Mouse (Mus musculus): ENCODE measurements around the gene Vezt. TPM values are rescaled to one million over a fixed set of nuclear protein-coding genes. Genes with fewer than 3 reads are reported as not detected.
A peak's percentile ranks its signal among the peaks of the same experiment; 100 is the strongest.

Vezt gene
- total and polyA plus RNA-seq, 3 experiments = 17.2 to 21.2 (median 18.0) TPM

DNA sequence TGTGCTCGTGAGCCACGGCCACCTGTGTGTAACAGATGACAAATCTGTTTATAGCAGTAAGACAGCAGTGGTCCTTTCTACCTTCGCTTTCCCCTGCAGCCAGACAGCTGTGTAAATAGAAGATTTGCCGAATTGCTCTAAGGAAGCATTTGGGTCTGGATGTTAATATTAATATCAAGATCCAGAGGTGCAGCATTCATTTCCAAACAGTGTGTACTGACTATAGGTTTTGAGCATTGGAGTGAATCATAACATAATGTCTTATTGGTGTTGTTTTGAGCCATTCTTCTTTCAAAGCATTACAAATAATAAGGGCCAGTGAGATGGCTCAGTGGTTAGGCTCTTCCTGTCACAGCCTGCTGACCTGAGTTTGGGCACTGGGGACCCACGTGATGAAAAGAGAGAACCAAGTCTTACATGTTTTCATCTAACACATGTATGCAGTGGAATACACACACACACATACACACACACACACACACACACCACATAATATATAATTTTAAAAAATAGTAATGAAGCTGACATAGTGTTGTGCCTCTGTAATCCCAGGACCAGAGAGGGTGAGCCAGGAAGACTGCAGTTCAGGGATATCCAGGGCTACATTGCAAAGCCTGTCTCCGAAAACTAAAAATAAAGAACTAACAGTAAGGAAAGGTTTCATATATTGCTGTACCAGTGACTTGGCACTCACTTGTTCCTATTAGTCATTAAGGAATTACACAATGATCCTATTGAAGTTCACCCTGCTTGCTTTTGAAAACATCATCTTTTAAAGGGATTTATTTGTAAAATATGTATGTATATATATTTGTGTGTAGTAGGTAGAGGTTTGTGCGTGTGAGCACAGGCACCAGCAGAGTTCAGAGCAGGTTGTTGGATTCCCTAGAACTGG lies 3.0 kb upstream of the Vezt start:
- Histone ChIP-seq H3K9ac (ENCODE audit: insufficient read depth, low read depth) (no peak overlapping the region), H3K4me3 (replicated peaks in 1 of 3; ENCODE audit: low read depth in 2 of 3, low read length in 2 of 3, poor library complexity in 1 of 3) (peak overlapping the region in 1 of 3 experiments; percentile 93), H3K4me2 (ENCODE audit: insufficient read depth, low read depth, poor library complexity, severe bottlenecking) (peak overlapping the region; percentile 97), H3K27me3 (replicated peaks) (no peaks in the 10 kb centered on the region), H3K4me1 (ENCODE audit: control insufficient read depth in 1 of 2, insufficient read depth in 2 of 2) (peaks cover 0 to 30% of the 10 kb centered on the region in 2 experiments; a peak in 2 of 4 replicates), H3K27ac (ENCODE audit: insufficient read depth, low read depth) (no peak overlapping the region), H3K79me2 (replicated peaks; ENCODE audit: control insufficient read depth, extremely low read depth, insufficient read depth, poor library complexity, severe bottlenecking) (peaks cover 62% of the 10 kb centered on the region), H3K36me3 (replicated peaks in 1 of 2; ENCODE audit: control insufficient read depth in 1 of 2, insufficient read depth in 1 of 2, low read length in 1 of 2) (peaks cover under 1 to 11% of the 10 kb centered on the region in 2 experiments), H3K9me3 (replicated peaks; ENCODE audit: low read length) (peaks cover 3% of the 10 kb centered on the region)
- in situ Hi-C loops (cut with MboI; ENCODE audit: low pct_ligation_motif_present, low pct_unique_long_range_greater_than_20kb, low sequenced_read_pairs) = loop anchor here (5.0 kb wide), 1 partner anchor 69 kb away; no protein-coding TSS in a partner anchor
- no peak for DNase-seq (ENCODE audit: extremely low read depth)
- dilution Hi-C loops (cut with MboI; ENCODE audit: extremely low pct_ligation_motif_present, extremely low pct_unique_long_range_greater_than_20kb, low sequenced_read_pairs) = no loop called here
- TF ChIP-seq USF1 (IDR thresholded peaks at IDR 0.05; ENCODE audit: low read depth, low read length) (peak; percentile 19; the same call in 1 of the 2 replicates), NELFE (IDR thresholded peaks at IDR 0.05; ENCODE audit: low read depth, low read length) (no peak), MAX (IDR thresholded peaks at IDR 0.05; ENCODE audit: low read length) (peak; percentile 27; the same call in 1 of the 2 replicates)

DNA sequence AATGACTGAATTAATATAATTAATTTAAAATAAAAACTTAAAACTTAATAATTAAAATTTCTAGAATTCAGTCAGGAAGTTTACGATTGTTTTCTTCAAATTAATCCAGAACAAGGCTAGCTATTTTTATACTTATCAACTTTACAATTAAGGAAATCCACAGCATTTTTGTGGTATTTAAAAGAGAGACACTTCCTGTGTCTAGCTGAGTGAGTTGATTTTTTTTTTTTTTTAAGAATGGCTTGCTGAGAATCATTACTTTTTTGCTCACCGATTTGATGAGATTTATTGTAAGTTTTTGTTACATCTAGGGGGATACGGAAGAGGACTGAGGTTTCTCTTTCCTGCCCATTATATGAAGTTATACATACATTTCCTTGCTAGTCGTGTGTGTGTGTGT lies 2.0 kb upstream of the Vezt start:
- H3K27ac ChIP-seq (ENCODE audit: insufficient read depth, low read depth) = no peak overlapping the region
- peaks cover 0 to 38% of the 10 kb centered on the region in 2 experiments; a peak in 3 of 4 replicates for H3K4me1 ChIP-seq (ENCODE audit: control insufficient read depth in 1 of 2, insufficient read depth in 2 of 2)
- peak overlapping the region in 1 of 3 experiments; percentile 93 for H3K4me3 ChIP-seq (replicated peaks in 1 of 3; ENCODE audit: low read depth in 2 of 3, low read length in 2 of 3, poor library complexity in 1 of 3)
- peaks cover 3% of the 10 kb centered on the region for H3K9me3 ChIP-seq (replicated peaks; ENCODE audit: low read length)
- in situ Hi-C loops (cut with MboI; ENCODE audit: low pct_ligation_motif_present, low pct_unique_long_range_greater_than_20kb, low sequenced_read_pairs) (loop anchor here (5.0 kb wide), 1 partner anchor 70 kb away; no protein-coding TSS in a partner anchor), dilution Hi-C loops (cut with MboI; ENCODE audit: extremely low pct_ligation_motif_present, extremely low pct_unique_long_range_greater_than_20kb, low sequenced_read_pairs) (no loop called here)
- no peak for TF ChIP-seq NRF1 (IDR thresholded peaks at IDR 0.05; ENCODE audit: low read depth, low read length)
- peak; percentile 81 for TF ChIP-seq ZNF384 (IDR thresholded peaks at IDR 0.05; ENCODE audit: low read depth, low read length)
- peaks cover 0 to 10% of the 10 kb centered on the region in 2 experiments for H3K36me3 ChIP-seq (replicated peaks in 1 of 2; ENCODE audit: control insufficient read depth in 1 of 2, insufficient read depth in 1 of 2, low read length in 1 of 2)
- H3K4me2 ChIP-seq (ENCODE audit: insufficient read depth, low read depth, poor library complexity, severe bottlenecking) = peak overlapping the region; percentile 97; the same call in 1 of the 2 replicates
- peaks cover 67% of the 10 kb centered on the region for H3K79me2 ChIP-seq (replicated peaks; ENCODE audit: control insufficient read depth, extremely low read depth, insufficient read depth, poor library complexity, severe bottlenecking)
- H3K27me3 ChIP-seq (replicated peaks) = no peaks in the 10 kb centered on the region
- peak overlapping the region; percentile 60 for H3K9ac ChIP-seq (ENCODE audit: insufficient read depth, low read depth)
- DNase-seq (ENCODE audit: extremely low read depth) = no peak

DNA sequence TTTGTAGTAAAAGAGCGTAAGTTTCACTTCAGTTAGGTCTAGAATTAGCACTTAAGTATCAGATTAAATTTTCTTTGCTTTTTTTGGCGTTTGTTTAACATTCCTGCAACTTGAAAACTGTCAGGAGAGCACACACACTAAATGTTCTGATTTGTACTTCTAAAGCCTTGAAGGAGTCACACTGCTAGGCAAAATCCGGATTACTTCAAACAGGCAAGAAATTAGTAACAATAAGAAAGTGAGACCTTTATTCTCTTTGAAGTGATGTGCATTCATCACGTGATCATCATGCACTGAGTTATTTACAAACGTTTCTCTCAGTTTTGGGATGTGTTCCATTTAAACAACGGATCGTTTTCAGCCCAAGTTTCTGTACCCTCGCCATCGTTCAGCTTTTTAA lies 1.6 kb upstream of the Vezt start:
- H3K36me3 ChIP-seq (replicated peaks in 1 of 2; ENCODE audit: control insufficient read depth in 1 of 2, insufficient read depth in 1 of 2, low read length in 1 of 2) = peaks cover 0 to 12% of the 10 kb centered on the region in 2 experiments
- no peak overlapping the region for H3K27ac ChIP-seq (ENCODE audit: insufficient read depth, low read depth)
- peak overlapping the region; percentile 60; the same call in 1 of the 2 replicates for H3K9ac ChIP-seq (ENCODE audit: insufficient read depth, low read depth)
- DNase-seq (ENCODE audit: extremely low read depth) = no peak
- peaks cover 3% of the 10 kb centered on the region for H3K9me3 ChIP-seq (replicated peaks; ENCODE audit: low read length)
- peak overlapping the region; percentile 54 to 93 (median 93) for H3K4me3 ChIP-seq (replicated peaks in 1 of 3; ENCODE audit: low read depth in 2 of 3, low read length in 2 of 3, poor library complexity in 1 of 3)
- in situ Hi-C loops (cut with MboI; ENCODE audit: low pct_ligation_motif_present, low pct_unique_long_range_greater_than_20kb, low sequenced_read_pairs) = loop anchor here (5.0 kb wide), 1 partner anchor 70 kb away; no protein-coding TSS in a partner anchor
- H3K4me1 ChIP-seq (ENCODE audit: control insufficient read depth in 1 of 2, insufficient read depth in 2 of 2) = peaks cover 0 to 38% of the 10 kb centered on the region in 2 experiments; a peak in 3 of 4 replicates
- dilution Hi-C loops (cut with MboI; ENCODE audit: extremely low pct_ligation_motif_present, extremely low pct_unique_long_range_greater_than_20kb, low sequenced_read_pairs) = no loop called here
- TF ChIP-seq USF2 (conservative IDR thresholded peaks at IDR 0.05; ENCODE audit: low read depth, low read length) (peak; percentile 90), TCF12 (IDR thresholded peaks at IDR 0.05; ENCODE audit: low read depth, low read length) (no peak), JUND (conservative IDR thresholded peaks at IDR 0.05; ENCODE audit: low read depth, low read length) (no peak), MAZ (IDR thresholded peaks at IDR 0.05; ENCODE audit: low read depth, low read length) (no peak), IRF4 (IDR thresholded peaks at IDR 0.05; ENCODE audit: low read depth, low read length) (peak; percentile 15; the same call in 1 of the 2 replicates), SIN3A (IDR thresholded peaks at IDR 0.05; ENCODE audit: low read length) (peak; percentile 17; the same call in 1 of the 2 replicates), KAT2A (IDR thresholded peaks at IDR 0.05; ENCODE audit: insufficient replicate concordance, low read length) (no peak), ZC3H11A (IDR thresholded peaks at IDR 0.05; ENCODE audit: low read depth, low read length) (no peak), BHLHE40 (IDR thresholded peaks at IDR 0.05; ENCODE audit: low read depth, low read length) (peak; percentile 94), USF1 (IDR thresholded peaks at IDR 0.05; ENCODE audit: low read depth, low read length) (peak; percentile 84), ZKSCAN1 (IDR thresholded peaks at IDR 0.05; ENCODE audit: borderline replicate concordance, low read depth, low read length) (no peak), MAX (IDR thresholded peaks at IDR 0.05; ENCODE audit: low read length) (peak; percentile 67; the same call in 1 of the 2 replicates), NELFE (IDR thresholded peaks at IDR 0.05; ENCODE audit: low read depth, low read length) (no peak)
- no peaks in the 10 kb centered on the region for H3K27me3 ChIP-seq (replicated peaks)
- peak overlapping the region; percentile 59; the same call in 1 of the 2 replicates for H3K4me2 ChIP-seq (ENCODE audit: insufficient read depth, low read depth, poor library complexity, severe bottlenecking)
- peaks cover 66% of the 10 kb centered on the region for H3K79me2 ChIP-seq (replicated peaks; ENCODE audit: control insufficient read depth, extremely low read depth, insufficient read depth, poor library complexity, severe bottlenecking)

All from CH12.LX (cell line).